Mouse (Mus musculus): ENCODE results near the gene Crnkl1. TPM values are rescaled to one million over a fixed set of nuclear protein-coding genes. Genes with fewer than 3 reads are reported as not detected.

Crnkl1 gene
- 10 to 100 TPM; 16.7 to 21.8 TPM for total RNA-seq (2021)

GRCm38 (mm10) chr2:145934339-145935231 lies at the start of gene Crnkl1, which contains the start of gene Cfap61:
Gene Crnkl1, minus strand, starts transcription at chr2:145935014.
Gene Cfap61, plus strand, starts transcription at chr2:145934784.
- DNase-seq, result peak; percentile 93 to 95
- intact Hi-C loops (cut with DNase I), result loop anchor here (10.0 kb wide), 1 partner anchor 580 kb away; the partner anchor contains the start of gene Ralgapa2

- intact Hi-C loops (cut with DNase I), result no loop called here
- no peak for DNase-seq
These were observed 47.7 kb upstream of the Crnkl1 start for GRCm38 (mm10) chr2:145982317-145983045.

- DNase-seq, result no peak
- intact Hi-C loops (cut with DNase I), result no loop called here
These were observed 46.9 kb upstream of the Crnkl1 start for GRCm38 (mm10) chr2:145981699-145982112.

GRCm38 (mm10) chr2:145980881-145981280 lies 46.1 kb upstream of the Crnkl1 start:
- DNase-seq, result no peak
- intact Hi-C loops (cut with DNase I), result no loop called here

GRCm38 (mm10) chr2:145979616-145980015 lies 44.8 kb upstream of the Crnkl1 start:
- no peak for DNase-seq
- intact Hi-C loops (cut with DNase I), result no loop called here

GRCm38 (mm10) chr2:145972571-145972970 lies 37.8 kb upstream of the Crnkl1 start:
- intact Hi-C loops (cut with DNase I), result no loop called here
- no peak for DNase-seq

- no peak for DNase-seq
These were observed 36.6 kb upstream of the Crnkl1 start for GRCm38 (mm10) chr2:145971237-145972010.

GRCm38 (mm10) chr2:145970751-145971150 lies 35.9 kb upstream of the Crnkl1 start:
- no peak for DNase-seq
- intact Hi-C loops (cut with DNase I), result no loop called here

More at GRCm38 (mm10) chr2:145971237-145972010, 36.6 kb upstream of the Crnkl1 start:
- intact Hi-C loops (cut with DNase I), result no loop called here

- intact Hi-C loops (cut with DNase I), result no loop called here
- DNase-seq, result no peak
These were observed 27.0 kb upstream of the Crnkl1 start for GRCm38 (mm10) chr2:145961861-145962260.

- intact Hi-C loops (cut with DNase I), result no loop called here
- no peak for DNase-seq
These were observed 23.7 kb upstream of the Crnkl1 start for GRCm38 (mm10) chr2:145958551-145958950.

- DNase-seq, result no peak
- intact Hi-C loops (cut with DNase I), result no loop called here
These were observed 23.3 kb upstream of the Crnkl1 start for GRCm38 (mm10) chr2:145958097-145958496.

- DNase-seq, result no peak
- intact Hi-C loops (cut with DNase I), result loop anchor here (1.0 kb wide), 1 partner anchor 458 kb away; no protein-coding TSS in a partner anchor
These were observed 22.6 kb upstream of the Crnkl1 start for GRCm38 (mm10) chr2:145957450-145957849.

- DNase-seq, result no peak
- intact Hi-C loops (cut with DNase I), result no loop called here
These were observed 21.5 kb upstream of the Crnkl1 start for GRCm38 (mm10) chr2:145956318-145956717.

GRCm38 (mm10) chr2:145955844-145956243 lies 21.0 kb upstream of the Crnkl1 start:
- intact Hi-C loops (cut with DNase I), result no loop called here

GRCm38 (mm10) chr2:145952726-145953125 lies 17.9 kb upstream of the Crnkl1 start:
- DNase-seq, result no peak
- intact Hi-C loops (cut with DNase I), result no loop called here

More at GRCm38 (mm10) chr2:145955844-145956243, 21.0 kb upstream of the Crnkl1 start:
- DNase-seq, result no peak

- intact Hi-C loops (cut with DNase I), result no loop called here
- DNase-seq, result no peak
These were observed 15.4 kb upstream of the Crnkl1 start for GRCm38 (mm10) chr2:145950239-145950638.

- DNase-seq, result no peak
- intact Hi-C loops (cut with DNase I), result no loop called here
These were observed 14.8 kb upstream of the Crnkl1 start for GRCm38 (mm10) chr2:145949475-145950068.

GRCm38 (mm10) chr2:145948402-145948954 lies 13.7 kb upstream of the Crnkl1 start:
- intact Hi-C loops (cut with DNase I), result no loop called here
- DNase-seq, result no peak

GRCm38 (mm10) chr2:145944286-145944685 lies 9.5 kb upstream of the Crnkl1 start:
- intact Hi-C loops (cut with DNase I), result no loop called here
- no peak for DNase-seq

- no peak for DNase-seq
- intact Hi-C loops (cut with DNase I), result no loop called here
These were observed 6.6 kb upstream of the Crnkl1 start for GRCm38 (mm10) chr2:145941403-145941802.
